Mouse (Mus musculus): ENCODE results near the gene Cmtm7. TPM values are rescaled to one million over a fixed set of nuclear protein-coding genes. Genes with fewer than 3 reads are reported as not detected.

Cmtm7 gene
- polyA plus RNA-seq, 1 experiment from 2014 or later: 111 TPM

- ATAC-seq (ENCODE audit: low FRiP score, low TSS enrichment): no peak
- H3K27me3 ChIP-seq (ENCODE audit: insufficient read depth, low read length): no peaks in the 10 kb centered on the region
- H3K27ac ChIP-seq (ENCODE audit: low read length): no peak overlapping the region
- H3K4me2 ChIP-seq (replicated peaks; ENCODE audit: low read depth, low read length): no peak overlapping the region
- H3K9me3 ChIP-seq (ENCODE audit: low read length): no peaks in the 10 kb centered on the region
- WGBS: 64% methylated on average over 7 of the region's 7 CpGs
- no peaks in the 10 kb centered on the region for H3K4me1 ChIP-seq (ENCODE audit: insufficient read depth, low read length)
- no peak overlapping the region for H3K4me3 ChIP-seq (ENCODE audit: low read length)
- H3K9ac ChIP-seq (replicated peaks; ENCODE audit: low read length): no peak overlapping the region
- H3K36me3 ChIP-seq (ENCODE audit: insufficient read depth, low read length): peaks cover 35% of the 10 kb centered on the region
Observed at GRCm38 (mm10) chr9:114758272-114758671, 23.4 kb downstream of the Cmtm7 start.

GRCm38 (mm10) chr9:114752863-114753484, 28.7 kb downstream of the Cmtm7 start:
- WGBS: 6% methylated on average over 36 of the region's 36 CpGs
- H3K27me3 ChIP-seq (ENCODE audit: insufficient read depth, low read length): no peaks in the 10 kb centered on the region
- no peaks in the 10 kb centered on the region for H3K4me1 ChIP-seq (ENCODE audit: insufficient read depth, low read length)
- H3K4me3 ChIP-seq (ENCODE audit: low read length): peak overlapping the region; percentile 55
- ATAC-seq (ENCODE audit: low FRiP score, low TSS enrichment): peak; percentile 94
- peak overlapping the region; percentile 54 for H3K27ac ChIP-seq (ENCODE audit: low read length)
- peaks cover 23% of the 10 kb centered on the region for H3K36me3 ChIP-seq (ENCODE audit: insufficient read depth, low read length)
- no peaks in the 10 kb centered on the region for H3K9me3 ChIP-seq (ENCODE audit: low read length)
- peak overlapping the region; percentile 72 for H3K9ac ChIP-seq (replicated peaks; ENCODE audit: low read length)
- peak overlapping the region; percentile 78 for H3K4me2 ChIP-seq (replicated peaks; ENCODE audit: low read depth, low read length)

GRCm38 (mm10) chr9:114752311-114752710, 29.3 kb downstream of the Cmtm7 start:
- ATAC-seq (ENCODE audit: low FRiP score, low TSS enrichment): no peak
- Histone ChIP-seq H3K27me3 (ENCODE audit: insufficient read depth, low read length) (no peaks in the 10 kb centered on the region), H3K9me3 (ENCODE audit: low read length) (no peaks in the 10 kb centered on the region), H3K4me2 (replicated peaks; ENCODE audit: low read depth, low read length) (peak overlapping the region; percentile 78), H3K4me3 (ENCODE audit: low read length) (0 out of 2 replicates have a peak overlapping the region, but pooled peaks have one; percentile 55), H3K4me1 (ENCODE audit: insufficient read depth, low read length) (no peaks in the 10 kb centered on the region; the same call in 1 of the 2 replicates), H3K27ac (ENCODE audit: low read length) (no peak overlapping the region), H3K36me3 (ENCODE audit: insufficient read depth, low read length) (peaks cover 28% of the 10 kb centered on the region), H3K9ac (replicated peaks; ENCODE audit: low read length) (no peak overlapping the region)
- 81% methylated on average over 9 of the region's 9 CpGs for WGBS

- H3K9me3 ChIP-seq (ENCODE audit: low read length): no peaks in the 10 kb centered on the region
- no peaks in the 10 kb centered on the region for H3K27me3 ChIP-seq (ENCODE audit: insufficient read depth, low read length)
- peaks cover 26% of the 10 kb centered on the region for H3K36me3 ChIP-seq (ENCODE audit: insufficient read depth, low read length)
- ATAC-seq (ENCODE audit: low FRiP score, low TSS enrichment): no peak
- no peak overlapping the region for H3K27ac ChIP-seq (ENCODE audit: low read length)
- 81% methylated on average over 3 of the region's 3 CpGs for WGBS
- no peaks in the 10 kb centered on the region; the same call in 1 of the 2 replicates for H3K4me1 ChIP-seq (ENCODE audit: insufficient read depth, low read length)
- no peak overlapping the region for H3K4me3 ChIP-seq (ENCODE audit: low read length)
- H3K4me2 ChIP-seq (replicated peaks; ENCODE audit: low read depth, low read length): no peak overlapping the region
- H3K9ac ChIP-seq (replicated peaks; ENCODE audit: low read length): no peak overlapping the region
Observed at GRCm38 (mm10) chr9:114751582-114751981, 30.1 kb downstream of the Cmtm7 start.

GRCm38 (mm10) chr9:114747466-114747865, 34.2 kb downstream of the Cmtm7 start:
- no peak overlapping the region for H3K4me3 ChIP-seq (ENCODE audit: low read length)
- peaks cover 20% of the 10 kb centered on the region for H3K36me3 ChIP-seq (ENCODE audit: insufficient read depth, low read length)
- no peaks in the 10 kb centered on the region; the same call in 1 of the 2 replicates for H3K4me1 ChIP-seq (ENCODE audit: insufficient read depth, low read length)
- no peaks in the 10 kb centered on the region for H3K9me3 ChIP-seq (ENCODE audit: low read length)
- no peak for ATAC-seq (ENCODE audit: low FRiP score, low TSS enrichment)
- 69% methylated on average over 12 of the region's 12 CpGs for WGBS
- H3K4me2 ChIP-seq (replicated peaks; ENCODE audit: low read depth, low read length): no peak overlapping the region
- no peaks in the 10 kb centered on the region for H3K27me3 ChIP-seq (ENCODE audit: insufficient read depth, low read length)
- no peak overlapping the region for H3K9ac ChIP-seq (replicated peaks; ENCODE audit: low read length)
- H3K27ac ChIP-seq (ENCODE audit: low read length): no peak overlapping the region

GRCm38 (mm10) chr9:114747012-114747411, 34.6 kb downstream of the Cmtm7 start:
- 58% methylated on average over 10 of the region's 10 CpGs for WGBS
- no peak overlapping the region for H3K27ac ChIP-seq (ENCODE audit: low read length)

GRCm38 (mm10) chr9:114745654-114746053, 36.0 kb downstream of the Cmtm7 start:
- no peak overlapping the region for H3K27ac ChIP-seq (ENCODE audit: low read length)
- no peaks in the 10 kb centered on the region for H3K9me3 ChIP-seq (ENCODE audit: low read length)
- no peak for ATAC-seq (ENCODE audit: low FRiP score, low TSS enrichment)
- no peaks in the 10 kb centered on the region; the same call in 1 of the 2 replicates for H3K4me1 ChIP-seq (ENCODE audit: insufficient read depth, low read length)
- H3K27me3 ChIP-seq (ENCODE audit: insufficient read depth, low read length): no peaks in the 10 kb centered on the region
- H3K9ac ChIP-seq (replicated peaks; ENCODE audit: low read length): no peak overlapping the region
- peaks cover 21% of the 10 kb centered on the region for H3K36me3 ChIP-seq (ENCODE audit: insufficient read depth, low read length)
- H3K4me3 ChIP-seq (ENCODE audit: low read length): no peak overlapping the region
- H3K4me2 ChIP-seq (replicated peaks; ENCODE audit: low read depth, low read length): no peak overlapping the region
- 81% methylated on average over 4 of the region's 4 CpGs for WGBS

More at GRCm38 (mm10) chr9:114747012-114747411, 34.6 kb downstream of the Cmtm7 start:
- H3K4me2 ChIP-seq (replicated peaks; ENCODE audit: low read depth, low read length): no peak overlapping the region
- no peaks in the 10 kb centered on the region; the same call in 1 of the 2 replicates for H3K4me1 ChIP-seq (ENCODE audit: insufficient read depth, low read length)
- no peak overlapping the region for H3K4me3 ChIP-seq (ENCODE audit: low read length)
- ATAC-seq (ENCODE audit: low FRiP score, low TSS enrichment): no peak; the same call in 1 of the 2 replicates
- no peaks in the 10 kb centered on the region for H3K9me3 ChIP-seq (ENCODE audit: low read length)
- H3K36me3 ChIP-seq (ENCODE audit: insufficient read depth, low read length): peaks cover 20% of the 10 kb centered on the region
- H3K27me3 ChIP-seq (ENCODE audit: insufficient read depth, low read length): no peaks in the 10 kb centered on the region
- no peak overlapping the region for H3K9ac ChIP-seq (replicated peaks; ENCODE audit: low read length)

- H3K27me3 ChIP-seq (ENCODE audit: insufficient read depth, low read length): no peaks in the 10 kb centered on the region
- no peak for ATAC-seq (ENCODE audit: low FRiP score, low TSS enrichment)
- no peak overlapping the region for H3K4me3 ChIP-seq (ENCODE audit: low read length)
- H3K4me2 ChIP-seq (replicated peaks; ENCODE audit: low read depth, low read length): no peak overlapping the region
- H3K9me3 ChIP-seq (ENCODE audit: low read length): no peaks in the 10 kb centered on the region
- peaks cover 26% of the 10 kb centered on the region for H3K36me3 ChIP-seq (ENCODE audit: insufficient read depth, low read length)
- no peak overlapping the region for H3K9ac ChIP-seq (replicated peaks; ENCODE audit: low read length)
- no peaks in the 10 kb centered on the region; the same call in 1 of the 2 replicates for H3K4me1 ChIP-seq (ENCODE audit: insufficient read depth, low read length)
- no peak overlapping the region for H3K27ac ChIP-seq (ENCODE audit: low read length)
- WGBS: 77% methylated on average over 4 of the region's 4 CpGs
Observed at GRCm38 (mm10) chr9:114745163-114745562, 36.5 kb downstream of the Cmtm7 start.

GRCm38 (mm10) chr9:114742731-114743130, 38.9 kb downstream of the Cmtm7 start:
- H3K4me1 ChIP-seq (ENCODE audit: insufficient read depth, low read length): no peaks in the 10 kb centered on the region; the same call in 1 of the 2 replicates
- no peak for ATAC-seq (ENCODE audit: low FRiP score, low TSS enrichment)
- H3K9ac ChIP-seq (replicated peaks; ENCODE audit: low read length): no peak overlapping the region
- H3K9me3 ChIP-seq (ENCODE audit: low read length): no peaks in the 10 kb centered on the region
- no peak overlapping the region; the same call in 1 of the 2 replicates for H3K27ac ChIP-seq (ENCODE audit: low read length)
- 79% methylated on average over 2 of the region's 2 CpGs for WGBS
- H3K27me3 ChIP-seq (ENCODE audit: insufficient read depth, low read length): no peaks in the 10 kb centered on the region
- H3K4me2 ChIP-seq (replicated peaks; ENCODE audit: low read depth, low read length): no peak overlapping the region
- no peak overlapping the region for H3K4me3 ChIP-seq (ENCODE audit: low read length)
- peaks cover 17% of the 10 kb centered on the region for H3K36me3 ChIP-seq (ENCODE audit: insufficient read depth, low read length)

- ATAC-seq (ENCODE audit: low FRiP score, low TSS enrichment): no peak
- WGBS: 84% methylated on average over 9 of the region's 9 CpGs
- H3K4me1 ChIP-seq (ENCODE audit: insufficient read depth, low read length): peaks cover 15% of the 10 kb centered on the region
- H3K36me3 ChIP-seq (ENCODE audit: insufficient read depth, low read length): peaks cover 6% of the 10 kb centered on the region
- H3K4me3 ChIP-seq (ENCODE audit: low read length): no peak overlapping the region
- no peaks in the 10 kb centered on the region for H3K9me3 ChIP-seq (ENCODE audit: low read length)
- H3K9ac ChIP-seq (replicated peaks; ENCODE audit: low read length): no peak overlapping the region
- H3K27ac ChIP-seq (ENCODE audit: low read length): no peak overlapping the region
- H3K27me3 ChIP-seq (ENCODE audit: insufficient read depth, low read length): no peaks in the 10 kb centered on the region
- H3K4me2 ChIP-seq (replicated peaks; ENCODE audit: low read depth, low read length): no peak overlapping the region
Observed at GRCm38 (mm10) chr9:114740336-114740735, 41.3 kb downstream of the Cmtm7 start.

All from kidney, embryonic 16.5 days (tissue).